Mouse (Mus musculus): Measurements from ENCODE around the gene Frat2.

- TF ChIP-seq CTCF (IDR thresholded peaks at IDR 0.05; ENCODE audit: low read depth) = no peak
- TF ChIP-seq EP300 (IDR thresholded peaks at IDR 0.05; ENCODE audit: low read depth) = no peak
These were observed 2.2 kb upstream of the Frat2 start for GRCm38 (mm10) chr19:41850021-41850718.
